Mouse (Mus musculus) lung, embryonic 14.5 days (tissue): ENCODE results near the gene Vmn1r124. TPM values are rescaled to one million over a fixed set of nuclear protein-coding genes. Genes with fewer than 3 reads are reported as not detected.
"Not testable (repeated sequence)": the region's sequence is repeated elsewhere in the genome, so short reads cannot be mapped to it uniquely, and the experiment has no call there.

Source experiments
- ATAC-seq: fragments of 200-750 bp; cut with Nextera tagmentation; 2 replicates; pipeline ENCODE4 v1.8.0; 2017; ENCODE audit warnings: mild to moderate bottlenecking, moderate TSS enrichment, moderate library complexity; ENCODE audit not compliant: insufficient read depth
- DNase-seq: peaks from one replicate; pipeline ENCODE4 v3.0.0-alpha.2; 2015
- H3K27ac ChIP-seq: fragments of 300-500 bp; sonication (generic); 2 replicates; pipeline ENCODE4 v1.5.1; 2014; ENCODE audit warnings: low read depth, mild to moderate bottlenecking, moderate library complexity
- H3K27me3 ChIP-seq: fragments of 300-500 bp; sonication (generic); 2 replicates; pipeline ENCODE4 v1.6.1; 2014; ENCODE audit warnings: low read length, control low read depth; ENCODE audit not compliant: insufficient read depth
- H3K36me3 ChIP-seq: fragments of 300-500 bp; sonication (generic); 2 replicates; pipeline ENCODE4 v1.6.1; 2014; ENCODE audit warnings: control low read depth; ENCODE audit not compliant: insufficient read depth
- H3K4me1 ChIP-seq: fragments of 300-500 bp; sonication (generic); 2 replicates; pipeline ENCODE4 v1.6.1; 2014; ENCODE audit warnings: antibody characterized with exemption, control low read depth; ENCODE audit not compliant: insufficient read depth
- H3K4me2 ChIP-seq: fragments of 300-500 bp; sonication (generic); 2 replicates; pipeline ENCODE4 v1.6.1; 2014; ENCODE audit warnings: mild to moderate bottlenecking
- H3K4me3 ChIP-seq: fragments of 300-500 bp; sonication (generic); 2 replicates; pipeline ENCODE4 v1.5.1; 2014; ENCODE audit warnings: low read depth, low read length
- H3K9ac ChIP-seq: fragments of 300-500 bp; sonication (generic); 2 replicates; pipeline ENCODE4 v1.6.1; 2014
- H3K9me3 ChIP-seq: fragments of 300-500 bp; sonication (generic); 2 replicates; pipeline ENCODE4 v1.6.1; 2016; ENCODE audit warnings: low read depth, low read length, control low read depth
- WGBS: fragments of 180-500 bp; shearing (Covaris S2); extraction: QIAGEN DNeasy Blood & Tissue Kit; methylation state at CpG from one replicate; pipeline ENCODE4 v1.1.7; 2014; 5-methylcytosine and 5-hydroxymethylcytosine counted together
- polyA plus RNA-seq: library from polyadenylated mRNA; unstranded; fragments of >200 nt; fragmentation: Nextera tagmentation; extraction: Ambion mirVana; gene quantifications from 2 replicates; pipeline ENCODE4 v1.2.1, GENCODE M21; 2014

The Vmn1r124 gene
- polyA plus RNA-seq = not detected in 2 replicates

GRCm38 (mm10) chr7:21260517-21260916 lies at the start of gene Vmn1r124:
Vmn1r124 (minus strand) TSS chr7:21260617.
- not testable (repeated sequence) for DNase-seq, H3K9ac ChIP-seq, H3K27ac ChIP-seq, H3K27me3 ChIP-seq, H3K4me3 ChIP-seq, H3K9me3 ChIP-seq, ATAC-seq, H3K36me3 ChIP-seq, H3K4me1 ChIP-seq, H3K4me2 ChIP-seq
- WGBS = 75% methylated on average over 4 of the region's 4 CpGs

- no CpG with 5 or more reads among the region's 5 CpGs for WGBS
- H3K4me2 ChIP-seq = not testable (repeated sequence)
These were observed 41.0 kb upstream of the Vmn1r124 start, which contains the start of gene Vmn1r126 for GRCm38 (mm10) chr7:21301367-21301766. Vmn1r126 (minus strand) TSS chr7:21301467.

GRCm38 (mm10) chr7:21271879-21272278 lies 11.5 kb upstream of the Vmn1r124 start, which contains the start of gene Vmn1r125:
Vmn1r125 (plus strand) TSS chr7:21272179.
- not testable (repeated sequence) for H3K4me3 ChIP-seq, H3K9ac ChIP-seq, H3K9me3 ChIP-seq, H3K27ac ChIP-seq, ATAC-seq, H3K27me3 ChIP-seq, H3K4me2 ChIP-seq, H3K4me1 ChIP-seq, H3K36me3 ChIP-seq, DNase-seq
- WGBS = 63% methylated on average over 3 of the region's 3 CpGs

More at GRCm38 (mm10) chr7:21301367-21301766, 41.0 kb upstream of the Vmn1r124 start, which contains the start of gene Vmn1r126:
- H3K9ac ChIP-seq, H3K36me3 ChIP-seq, H3K4me1 ChIP-seq, H3K9me3 ChIP-seq, DNase-seq, H3K27me3 ChIP-seq, ATAC-seq, H3K27ac ChIP-seq, H3K4me3 ChIP-seq: not testable (repeated sequence)

Other genes starting within 250 kb of the Vmn1r124 start
- gene Vmn1r119, start 248.2 kb downstream of the Vmn1r124 start, polyA plus RNA-seq = not detected in 2 replicates
- gene Vmn1r120, start 206.8 kb downstream of the Vmn1r124 start, polyA plus RNA-seq = not detected in 2 replicates
- gene Vmn1r121, start 162.1 kb downstream of the Vmn1r124 start, polyA plus RNA-seq = not detected in 2 replicates
- not detected in 2 replicates for gene Vmn1r122, start 126.5 kb downstream of the Vmn1r124 start, polyA plus RNA-seq
- not detected in 2 replicates for gene Vmn1r123, start 98.4 kb downstream of the Vmn1r124 start, polyA plus RNA-seq
- gene Gm5157, start 70.2 kb downstream of the Vmn1r124 start, polyA plus RNA-seq = not detected in 2 replicates
- not detected in 2 replicates for gene Vmn1r125, start 11.6 kb upstream of the Vmn1r124 start, polyA plus RNA-seq
- not detected in 2 replicates for gene Vmn1r126, start 40.9 kb upstream of the Vmn1r124 start, polyA plus RNA-seq
- not detected in 2 replicates for gene Vmn1r127, start 59.2 kb upstream of the Vmn1r124 start, polyA plus RNA-seq
- gene Vmn1r128, start 88.8 kb upstream of the Vmn1r124 start, polyA plus RNA-seq = not detected in 2 replicates
- not detected in 2 replicates for gene Vmn1r129, start 100.7 kb upstream of the Vmn1r124 start, polyA plus RNA-seq
- not detected in 2 replicates for gene Gm6882, start 172.1 kb upstream of the Vmn1r124 start, polyA plus RNA-seq